Mouse (Mus musculus) urinary bladder, postnatal 10 days (tissue): ENCODE results near the gene Gbx1.
A peak's percentile ranks its signal among the peaks of the same experiment; 100 is the strongest.

Experiments used
- DNase-seq: peaks from one replicate; pipeline ENCODE4 v3.0.0; 2022; ENCODE audit warnings: low spot score

Gene Gbx1

GRCm38 (mm10) chr5:24525360-24526189, 1.4 kb downstream of the Gbx1 start:
- DNase-seq = no peak

GRCm38 (mm10) chr5:24524522-24524921, 2.5 kb downstream of the Gbx1 start:
- DNase-seq = no peak

DNA sequence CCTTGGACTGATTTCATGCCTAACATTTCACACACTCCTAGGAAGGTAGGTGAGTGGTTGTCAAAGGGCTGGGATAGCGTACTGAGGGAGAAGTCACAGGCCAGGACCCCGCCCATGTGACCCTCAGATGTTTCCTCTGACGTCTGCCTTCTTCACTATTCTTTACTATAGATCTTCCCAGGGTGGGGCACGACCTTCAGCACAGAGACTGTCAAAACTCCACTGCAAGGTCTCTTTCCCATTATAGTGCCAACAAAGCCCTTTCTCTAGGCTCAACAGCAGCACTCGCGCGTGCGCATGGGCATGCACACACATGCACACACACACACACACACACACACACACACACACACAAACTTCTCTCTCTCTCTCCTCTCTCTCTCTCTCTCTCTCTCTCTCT, 3.2 kb downstream of the Gbx1 start:
- no peak for DNase-seq

GRCm38 (mm10) chr5:24521366-24521765, 5.6 kb downstream of the Gbx1 start:
- no peak for DNase-seq

GRCm38 (mm10) chr5:24512271-24512670, 14.7 kb downstream of the Gbx1 start:
- DNase-seq = no peak

DNA sequence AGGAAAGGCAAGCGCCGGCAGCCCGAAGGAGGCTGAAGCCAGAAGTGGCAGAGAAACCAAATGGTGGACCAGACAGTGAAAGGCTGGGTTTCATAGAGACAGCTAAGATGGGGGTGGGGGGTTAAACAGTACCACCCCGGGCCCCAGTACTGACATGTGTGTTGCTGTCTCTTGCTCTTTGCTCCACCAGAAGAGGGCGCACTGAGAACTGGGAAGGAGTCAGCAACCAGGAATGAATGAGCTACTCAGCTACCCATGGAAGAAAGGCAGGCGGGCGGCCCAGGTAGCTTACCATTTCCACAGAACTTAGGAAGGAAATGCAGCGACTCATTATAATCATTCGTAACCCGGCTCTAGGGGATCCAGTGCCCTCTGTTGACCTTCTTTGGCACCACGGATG, 16.4 kb downstream of the Gbx1 start:
- no peak for DNase-seq

- DNase-seq = no peak
These were observed 18.6 kb downstream of the Gbx1 start for GRCm38 (mm10) chr5:24508406-24508805.

DNA sequence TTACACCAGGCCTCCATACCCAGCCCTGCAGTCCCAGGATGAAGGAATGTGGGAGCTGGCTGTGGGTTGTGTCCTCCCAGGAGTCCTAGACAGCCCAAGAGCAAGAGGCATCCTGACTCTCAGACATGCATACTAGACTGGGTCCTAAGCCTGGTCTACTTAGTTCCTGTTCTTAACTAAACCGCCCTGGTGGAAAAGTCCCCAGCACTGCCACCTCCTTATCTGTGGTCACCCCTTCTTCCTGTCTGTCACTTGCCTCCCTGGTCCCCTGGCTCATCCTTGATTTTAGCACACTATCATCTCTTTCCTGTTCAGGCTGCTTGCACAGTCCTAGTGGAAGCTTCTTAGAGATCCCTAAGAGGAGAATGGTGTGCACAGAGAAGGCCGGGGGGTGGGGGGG, 21.5 kb downstream of the Gbx1 start:
- DNase-seq = no peak

DNA sequence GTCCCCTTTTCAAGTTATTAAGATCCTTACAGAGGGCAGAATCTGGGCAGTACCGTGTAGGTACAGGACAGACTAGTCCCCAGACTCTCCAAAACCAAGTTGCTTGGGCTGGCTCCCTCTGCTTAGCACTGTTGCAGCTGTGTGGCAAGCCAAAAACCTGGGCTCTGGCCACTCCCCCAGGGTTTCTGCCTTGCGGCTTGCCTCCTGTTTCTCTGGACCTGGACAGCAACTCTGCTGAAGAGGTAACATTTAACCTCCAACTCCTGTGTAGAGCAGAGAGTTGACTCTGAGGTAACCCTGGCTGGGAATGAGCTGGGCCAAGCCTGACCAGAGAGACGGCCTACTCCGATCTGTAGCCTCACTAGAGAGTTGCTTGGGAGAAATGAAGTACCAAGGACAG, 24.2 kb downstream of the Gbx1 start:
- no peak for DNase-seq

DNA sequence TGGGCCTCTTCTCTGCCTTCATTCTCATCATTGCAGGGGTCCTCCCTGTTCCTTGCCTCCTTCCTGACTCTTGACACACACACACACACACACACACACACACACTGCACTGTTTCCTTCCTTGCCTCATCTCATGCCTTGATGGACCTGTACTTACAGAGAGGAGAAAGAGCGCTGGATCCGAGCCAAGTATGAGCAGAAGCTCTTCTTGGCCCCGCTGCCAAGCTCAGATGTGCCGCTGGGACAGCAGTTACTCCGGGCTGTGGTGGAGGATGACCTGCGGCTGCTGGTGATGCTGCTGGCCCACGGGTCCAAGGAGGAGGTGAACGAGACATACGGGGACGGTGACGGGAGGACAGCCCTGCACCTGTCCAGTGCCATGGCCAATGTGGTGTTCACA, 26.2 kb downstream of the Gbx1 start:
- no peak for DNase-seq

DNA sequence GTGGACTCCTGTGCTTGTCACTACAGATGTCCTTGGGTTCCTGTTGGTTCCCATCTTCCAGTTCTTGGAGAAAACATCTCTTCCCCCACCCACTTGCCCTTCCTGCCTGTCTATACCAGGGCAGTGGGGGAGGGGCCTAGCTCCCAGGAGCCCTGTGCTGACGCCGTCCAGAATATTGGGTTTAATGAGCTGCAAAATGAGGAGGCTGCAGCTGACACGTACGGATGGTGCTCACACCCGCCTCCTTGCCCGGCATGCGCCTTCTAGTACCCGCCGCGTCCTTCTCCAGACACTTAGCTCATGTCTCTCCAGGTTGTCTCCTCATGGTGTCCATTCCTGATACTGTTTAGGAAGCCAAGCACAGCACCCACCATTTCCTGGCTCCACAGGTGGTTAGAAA, 27.9 kb downstream of the Gbx1 start:
- DNase-seq = no peak

GRCm38 (mm10) chr5:24497526-24497925, 29.5 kb downstream of the Gbx1 start:
- no peak for DNase-seq

DNA sequence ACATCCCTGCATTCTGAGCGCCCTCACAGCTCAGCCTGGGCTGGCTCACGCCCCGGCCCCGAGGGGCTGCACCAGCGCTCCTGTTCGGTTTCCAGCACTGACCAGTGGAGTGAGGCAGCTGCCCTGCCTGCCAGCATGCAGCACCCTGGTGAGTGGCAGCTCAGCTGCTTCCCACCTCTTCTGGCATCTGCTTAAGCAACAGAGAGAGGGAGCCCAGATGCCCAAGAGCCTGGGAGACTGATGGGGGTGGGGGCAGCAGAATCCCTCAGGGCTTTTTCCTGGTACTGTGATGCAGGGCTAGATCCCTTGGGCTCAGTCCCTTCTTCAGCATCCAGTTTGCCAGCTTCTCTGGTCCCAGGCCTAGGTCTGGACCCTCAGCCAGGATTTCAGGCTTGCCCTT, 30.2 kb downstream of the Gbx1 start:
- DNase-seq = no peak

DNA sequence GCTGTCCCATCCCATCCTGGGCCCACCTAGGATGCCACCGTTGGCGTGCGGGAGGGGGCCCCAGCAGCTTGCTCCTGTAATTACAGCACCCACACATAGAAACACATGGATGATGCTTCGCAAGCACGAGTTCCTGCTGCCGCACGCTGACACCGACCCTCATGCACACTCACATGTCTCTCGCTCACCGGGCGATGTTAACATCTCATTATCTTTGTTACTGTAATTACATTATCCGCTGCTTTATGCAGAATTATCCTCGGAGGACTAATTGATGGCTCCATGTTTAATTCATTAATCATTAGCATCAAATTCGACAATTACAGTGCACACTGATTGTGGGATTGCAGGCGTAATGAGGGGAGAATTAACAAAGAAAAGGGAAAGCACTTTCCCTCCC, 32.0 kb downstream of the Gbx1 start:
- DNase-seq = no peak

DNA sequence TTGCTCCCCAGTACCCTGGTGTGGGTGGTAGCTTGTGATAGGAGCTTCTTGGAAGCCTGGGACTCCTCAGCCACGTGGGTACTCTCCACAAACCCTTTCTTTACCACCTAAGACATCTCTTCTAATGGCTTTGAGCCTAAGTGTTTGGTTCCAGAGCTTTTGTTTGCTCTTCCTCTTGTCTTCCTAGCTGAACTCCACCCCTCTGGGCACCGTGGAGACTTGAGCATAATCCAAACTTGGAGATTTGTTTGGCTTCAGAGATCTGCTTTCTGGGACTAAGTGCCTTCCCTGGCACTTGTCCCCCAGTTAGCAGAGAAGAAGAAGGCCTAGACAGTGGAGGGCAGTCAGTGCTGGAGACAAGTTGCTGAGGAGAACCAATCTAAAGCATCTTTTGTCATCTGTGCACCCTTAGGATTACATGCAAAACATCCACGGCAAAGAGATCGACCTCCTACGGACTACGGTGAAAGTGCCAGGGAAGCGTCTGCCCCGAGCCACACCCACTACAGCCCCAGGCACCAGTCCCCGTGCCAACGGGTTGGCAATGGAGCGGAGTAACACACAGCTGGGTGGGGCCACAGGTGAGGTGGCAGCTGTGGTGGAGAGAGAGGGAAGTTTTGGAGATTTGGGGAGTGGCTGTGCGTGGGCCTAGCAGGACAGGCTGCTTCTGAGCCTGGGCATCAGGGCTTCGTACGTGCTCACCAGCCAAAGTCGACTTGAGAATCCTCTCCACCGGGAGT, 34.3 kb downstream of the Gbx1 start:
- no peak for DNase-seq

GRCm38 (mm10) chr5:24490413-24490920, 36.5 kb downstream of the Gbx1 start:
- DNase-seq = no peak

DNA sequence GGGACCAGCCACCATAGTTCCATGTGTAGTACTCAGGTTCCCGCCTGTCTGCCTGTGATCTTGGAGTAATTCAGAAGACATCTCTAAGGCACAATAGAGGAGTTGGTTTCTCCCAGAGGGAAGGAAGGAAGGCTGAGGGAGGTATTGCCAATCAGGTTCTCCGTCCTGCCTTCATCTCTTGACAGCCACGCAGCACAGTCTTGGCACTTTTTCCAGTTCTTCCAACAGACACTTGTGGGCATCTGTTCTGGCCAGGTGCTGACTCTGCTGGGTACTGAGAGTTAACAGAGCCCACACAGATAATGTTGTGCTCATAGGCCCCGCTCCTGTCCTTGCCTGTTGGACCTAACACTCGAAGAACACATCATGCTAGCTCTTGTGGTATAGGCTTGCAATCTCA, 40.3 kb downstream of the Gbx1 start:
- no peak for DNase-seq

GRCm38 (mm10) chr5:24486097-24486496, 40.9 kb downstream of the Gbx1 start:
- peak; percentile 63 for DNase-seq

DNA sequence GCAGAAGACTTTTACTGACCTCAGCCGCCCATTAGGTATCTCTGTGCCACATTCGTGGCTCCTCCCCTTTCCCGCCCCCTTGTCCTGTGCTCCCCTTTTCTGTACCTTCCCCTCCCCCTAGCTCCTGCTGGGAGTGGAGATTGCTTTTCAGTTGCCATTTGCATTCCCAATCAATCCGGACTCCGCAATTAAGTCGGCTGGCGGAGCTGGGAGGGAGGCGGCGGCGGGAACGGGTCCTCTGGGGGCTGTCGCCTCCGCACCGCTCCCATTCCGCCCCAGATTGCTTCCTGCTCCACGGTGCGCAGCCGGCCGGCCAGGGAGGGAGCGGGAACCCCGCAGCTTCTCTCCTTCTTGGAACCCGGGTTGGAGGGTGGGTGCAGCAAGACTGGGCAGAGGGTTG, 42.0 kb downstream of the Gbx1 start:
- DNase-seq = no peak

DNA sequence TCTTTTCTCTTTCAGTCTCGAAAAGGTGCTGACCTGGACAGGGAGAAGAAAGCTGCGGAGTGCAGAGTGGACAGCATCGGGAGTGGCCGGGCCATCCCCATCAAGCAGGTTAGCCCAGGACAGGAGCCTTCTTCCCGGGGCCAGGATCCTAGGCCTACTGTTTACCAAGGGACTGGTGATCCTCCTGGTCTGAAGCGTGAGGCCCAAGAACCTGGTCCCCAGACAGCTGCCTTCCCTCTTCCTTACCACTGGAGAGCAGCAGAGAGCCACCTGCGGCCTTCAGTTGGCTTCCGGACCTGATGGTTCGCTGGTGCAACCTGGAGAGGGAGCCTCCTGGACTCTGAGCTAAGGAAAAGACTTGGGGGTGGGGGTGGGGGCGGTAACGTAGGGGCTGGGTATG, 43.7 kb downstream of the Gbx1 start:
- DNase-seq = no peak

GRCm38 (mm10) chr5:24482247-24483079, 44.5 kb downstream of the Gbx1 start:
- no peak for DNase-seq

DNA sequence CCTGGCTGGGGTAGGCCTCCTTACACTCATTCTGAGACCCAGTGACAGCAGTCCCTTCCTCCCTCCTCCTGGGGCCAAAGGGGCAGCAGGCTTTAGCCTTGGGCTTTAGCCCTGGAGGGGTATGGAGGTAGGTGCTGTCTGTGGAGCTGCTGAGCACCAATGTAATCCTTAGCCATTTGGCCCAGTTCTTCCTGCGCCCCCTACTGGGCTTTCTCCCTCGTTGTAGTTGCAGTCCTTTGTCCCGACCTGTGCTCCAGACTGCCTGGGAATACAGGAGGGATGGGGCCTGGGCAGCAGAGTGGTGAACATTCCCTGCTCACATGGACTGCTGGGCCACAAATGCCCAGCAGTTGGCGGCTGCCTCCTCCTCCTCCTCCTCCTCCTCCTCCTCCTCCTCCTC, 45.4 kb downstream of the Gbx1 start:
- DNase-seq = no peak

DNA sequence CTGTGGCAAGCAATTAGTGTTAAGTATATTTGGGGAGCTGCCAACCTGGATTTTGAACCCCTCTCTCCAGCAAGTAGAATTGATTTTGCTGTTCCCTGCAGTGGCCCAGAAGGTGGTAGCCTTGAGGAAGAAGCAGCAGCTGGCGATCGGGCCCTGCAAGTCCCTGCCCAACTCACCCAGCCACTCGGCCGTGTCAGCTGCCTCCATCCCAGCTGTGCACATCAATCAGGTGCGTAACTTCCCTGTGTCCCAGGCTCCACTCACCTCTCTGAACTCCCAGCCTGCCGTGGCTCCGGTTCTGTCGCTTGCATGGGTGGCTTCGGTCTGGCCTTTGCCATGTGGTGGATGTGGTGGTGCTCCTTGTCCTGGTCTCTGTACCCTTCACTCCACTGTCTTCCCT, 49.1 kb downstream of the Gbx1 start:
- DNase-seq = no peak
